Mouse (Mus musculus): ENCODE data around the gene Mgea5.

The Mgea5 gene

DNA sequence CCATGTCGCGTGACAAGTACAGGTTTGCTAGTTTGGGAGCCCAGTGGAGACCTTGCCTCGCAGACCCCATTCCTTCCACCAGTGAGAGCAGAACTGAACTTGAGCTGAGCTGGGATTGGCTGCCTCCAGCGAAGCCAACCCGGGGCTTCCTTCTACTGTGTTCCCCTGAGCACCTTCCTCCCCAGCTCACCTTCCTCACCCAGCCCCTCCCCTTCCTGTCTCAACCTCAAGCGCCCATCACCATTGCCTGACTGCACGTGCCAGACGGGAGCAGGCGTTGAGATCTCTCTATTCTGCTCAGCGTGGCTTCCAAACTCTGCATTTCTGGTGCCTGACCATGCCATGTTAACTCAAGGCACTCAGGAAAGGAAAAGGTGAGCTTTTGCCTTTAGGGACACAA lies 56.4 kb downstream of the Mgea5 start:
- DNase-seq (ENCODE audit: low spot score) = no peak

DNA sequence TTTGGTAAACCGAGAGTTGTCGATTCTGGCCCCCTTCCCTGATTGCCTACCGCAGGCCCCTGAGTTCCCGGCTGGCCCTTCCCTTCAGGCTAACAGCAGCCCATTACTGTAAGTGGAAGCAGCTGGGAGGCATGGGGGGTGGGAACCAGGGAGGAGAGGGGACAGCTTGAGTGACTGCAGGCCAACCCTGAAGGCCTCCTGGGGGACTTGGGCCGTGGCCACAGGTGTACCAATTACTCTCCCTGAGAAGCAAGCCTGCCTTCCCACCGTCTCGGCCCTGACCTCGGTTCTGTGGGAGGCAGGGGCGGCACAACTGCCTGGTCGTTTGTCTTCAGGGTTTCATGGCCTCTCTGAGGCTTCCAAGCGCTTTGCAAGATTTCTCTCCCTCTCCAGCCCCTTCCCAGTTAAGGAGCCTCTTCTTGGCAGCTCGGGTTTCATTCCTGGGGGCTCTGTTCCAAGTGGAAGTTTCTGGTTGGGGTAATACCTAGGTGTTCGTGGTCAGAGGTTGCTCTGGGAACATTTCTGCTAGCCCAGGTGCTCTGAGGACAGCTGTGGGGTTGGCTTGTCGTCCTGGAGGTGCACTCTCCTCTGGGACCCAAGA lies 57.9 kb downstream of the Mgea5 start:
- DNase-seq (ENCODE audit: low spot score) = no peak

DNA sequence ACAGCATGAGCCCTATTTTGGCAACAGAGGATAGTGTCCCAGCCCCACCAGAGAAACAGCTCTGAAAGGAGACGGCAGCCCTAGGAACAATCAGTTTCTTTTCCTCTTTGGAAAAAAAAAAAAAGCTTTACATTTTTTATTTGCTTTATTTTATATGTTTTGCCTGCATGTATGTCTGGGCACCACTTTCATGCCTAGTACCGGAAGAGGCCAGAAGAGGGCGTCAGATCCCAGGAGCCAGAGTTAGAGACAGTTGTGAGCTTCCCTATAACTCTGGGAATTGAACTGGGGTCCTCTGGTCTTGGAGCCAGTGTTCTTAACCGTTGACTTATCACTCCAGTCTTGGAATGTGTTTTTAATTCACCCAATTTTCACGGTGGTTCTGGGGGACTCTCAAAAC lies 61.4 kb downstream of the Mgea5 start:
- no peak for DNase-seq (ENCODE audit: low spot score)

DNA sequence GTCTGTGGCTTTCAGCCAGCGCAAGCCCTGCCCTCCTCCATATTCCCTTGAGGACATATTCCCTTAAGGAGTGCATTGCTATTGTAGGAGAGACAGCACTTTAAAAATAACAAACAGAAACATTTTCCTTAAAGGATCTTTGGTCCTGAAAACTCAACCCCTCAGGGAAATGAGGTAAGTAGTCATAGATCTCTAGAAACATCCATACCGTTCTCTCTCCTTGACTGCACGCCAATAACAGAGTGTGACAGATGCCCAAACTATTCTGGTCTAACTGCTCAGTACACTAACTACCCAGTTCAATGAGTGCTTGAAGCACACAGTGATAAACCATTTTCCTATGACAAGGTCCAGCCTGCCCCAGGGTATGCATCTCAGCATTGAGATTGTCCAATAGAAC lies 65.4 kb downstream of the Mgea5 start:
- DNase-seq (ENCODE audit: low spot score) = no peak

DNA sequence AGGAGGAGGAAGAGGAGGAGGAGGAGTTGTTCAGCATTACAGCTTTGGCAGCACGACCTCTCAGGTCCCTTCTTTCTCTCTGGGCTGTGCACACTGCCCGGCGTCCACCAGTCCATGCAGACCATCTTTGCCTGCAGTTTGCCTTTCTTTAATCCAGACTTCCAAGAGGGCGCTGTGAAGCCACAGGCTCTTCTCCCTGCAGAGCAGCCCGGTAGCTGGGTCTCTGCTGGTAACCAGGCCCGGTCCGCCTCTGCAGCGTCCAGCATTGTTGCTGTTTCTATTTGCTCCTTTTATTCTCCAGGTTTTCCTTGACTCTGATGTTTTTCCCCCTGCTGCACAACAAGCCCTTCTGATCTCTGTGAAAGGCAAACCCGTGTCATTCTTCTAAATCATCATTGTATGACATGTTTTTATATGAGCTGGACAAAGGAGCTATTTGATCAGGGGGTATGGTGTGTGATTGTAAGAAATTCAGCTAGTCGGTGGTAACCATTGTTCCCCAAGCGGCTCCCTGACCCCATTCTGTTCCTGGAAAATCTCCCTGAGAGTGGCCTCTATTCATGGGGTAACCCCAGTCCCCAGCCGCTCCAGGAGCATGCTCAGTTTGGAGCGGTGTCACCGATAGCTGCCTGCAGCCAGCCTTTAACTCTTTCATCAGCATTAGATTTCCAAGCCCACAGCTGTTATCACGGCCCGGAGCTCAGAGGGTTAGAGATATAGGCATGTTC lies 66.0 kb downstream of the Mgea5 start:
- no peak for DNase-seq (ENCODE audit: low spot score)

DNA sequence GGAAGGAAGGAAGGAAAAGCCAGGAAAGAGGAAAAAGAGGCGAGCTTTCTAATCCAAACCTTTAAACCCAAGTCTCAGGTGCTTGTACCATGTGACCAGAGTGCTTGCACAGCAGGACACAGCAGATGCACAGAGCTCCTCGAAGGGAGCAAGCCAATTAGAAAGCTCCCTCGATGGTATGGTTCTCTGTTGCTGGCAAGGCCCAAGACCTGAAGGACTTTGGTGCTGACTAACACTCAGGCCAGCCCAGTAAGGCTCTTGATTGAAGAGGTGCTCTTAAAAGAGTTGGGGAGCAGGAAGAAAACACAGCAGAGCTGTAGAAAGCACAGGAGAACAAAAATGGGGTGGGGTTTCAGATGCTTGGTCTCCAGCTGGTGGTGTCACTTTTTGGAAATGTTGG lies 74.9 kb downstream of the Mgea5 start:
- no peak for DNase-seq (ENCODE audit: low spot score)

Measured in yolk sac, embryonic 10.5 days (tissue).